Mouse (Mus musculus): ENCODE results near the gene Zfp433.
"Not testable (repeated sequence)": the region's sequence is repeated elsewhere in the genome, so short reads cannot be mapped to it uniquely, and the experiment has no call there.

DNA sequence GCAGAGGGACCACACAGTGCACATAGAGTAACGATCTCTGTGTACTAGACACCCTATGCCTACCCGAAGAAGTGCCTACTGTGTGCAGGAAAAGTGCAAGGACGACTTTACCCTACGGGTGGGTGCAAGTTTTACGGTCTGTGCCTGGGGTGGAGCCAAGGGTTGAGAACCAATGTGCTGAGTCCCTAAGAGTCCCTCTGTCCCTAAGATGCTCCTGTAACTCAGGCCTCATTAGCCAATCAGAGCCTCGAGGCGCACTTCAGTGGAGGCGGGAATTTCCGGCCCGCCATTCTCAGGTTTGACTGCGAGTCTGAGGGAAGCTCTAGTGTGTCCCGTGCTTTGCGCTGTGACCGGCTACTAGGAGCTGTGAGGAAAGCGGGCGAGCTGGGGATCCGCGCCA lies 17.5 kb upstream of the Zfp433 start:
- TF ChIP-seq CTCF (conservative IDR thresholded peaks at IDR 0.05; ENCODE audit: low read length); POU5F1 (IDR thresholded peaks at IDR 0.05; ENCODE audit: borderline replicate concordance, low read length); NANOG (IDR thresholded peaks at IDR 0.05; ENCODE audit: borderline replicate concordance, low read length): not testable (repeated sequence)
